Mouse (Mus musculus) testis, adult 2 months (tissue): ENCODE results near the gene Helz.

Experiments
- CTCF ChIP-seq: fragments of 200-500 bp; IDR thresholded peaks from 2 replicates; pipeline ENCODE4 v1.5.1; 2012; ENCODE audit warnings: low read depth, mild to moderate bottlenecking, inconsistent platforms, low read length, moderate library complexity; ENCODE audit not compliant: control insufficient read depth, insufficient read depth, insufficient replicate concordance
- POLR2A ChIP-seq: fragments of 200-500 bp; IDR thresholded peaks from 2 replicates; pipeline ENCODE4 v1.6.1; 2012; ENCODE audit warnings: low read depth, mild to moderate bottlenecking, inconsistent platforms, low read length, moderate library complexity; ENCODE audit not compliant: control insufficient read depth

DNA sequence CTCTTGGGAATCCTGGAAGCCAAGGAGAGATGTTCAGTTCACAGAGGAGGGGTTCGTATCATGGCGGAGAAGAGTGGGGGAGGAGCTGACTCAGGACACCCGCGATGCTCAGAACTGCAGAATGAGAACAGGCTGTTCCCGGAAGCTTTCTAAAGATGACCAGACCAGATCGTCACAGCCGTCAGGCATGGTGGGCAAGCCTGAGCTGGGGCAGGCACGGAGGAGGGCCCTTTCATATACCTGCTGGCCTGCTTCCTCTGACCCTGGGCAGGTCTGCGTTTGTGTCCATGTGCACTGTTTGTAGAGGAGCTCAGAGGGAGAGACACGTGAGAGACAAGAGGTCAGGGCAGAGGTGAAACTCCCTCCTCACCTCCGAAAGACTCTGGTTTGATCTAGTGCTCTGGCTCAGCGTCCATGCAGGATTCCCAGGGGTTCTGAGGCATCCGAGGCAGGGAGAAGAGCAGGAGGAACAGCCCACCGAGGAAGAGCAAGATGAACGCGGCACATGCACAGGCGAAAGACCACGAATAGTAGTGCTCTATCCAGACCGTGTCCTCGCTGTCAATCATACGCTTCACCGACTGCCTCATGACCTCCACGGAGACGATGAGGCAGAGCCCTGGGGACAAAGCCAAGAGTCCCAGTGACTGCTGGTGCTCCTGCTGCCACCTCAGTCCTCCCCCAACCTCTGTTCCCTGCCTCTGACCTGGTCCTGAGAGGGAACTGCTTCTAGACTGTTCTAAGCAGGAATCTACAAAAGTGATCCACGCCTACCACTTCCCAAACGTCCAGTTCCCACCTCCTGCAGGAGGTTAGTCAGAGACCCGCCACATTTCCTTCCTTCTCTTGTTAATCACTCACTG lies 155.8 kb downstream of the Helz start:
- no peak for TF ChIP-seq CTCF
- no peak for TF ChIP-seq POLR2A
